Mouse (Mus musculus) testis, adult 2 months (tissue): ENCODE measurements at regions not wholly inside any gene's neighbourhood (a gene's known extent, or its start where the extent isn't known, plus 50 kb on each side); places are given as distances from the start of the nearest gene placed in this dataset.

Experiments used
- CTCF ChIP-seq: fragments of 200-500 bp; IDR thresholded peaks from 2 replicates; pipeline ENCODE4 v1.5.1; 2012; ENCODE audit warnings: low read depth, mild to moderate bottlenecking, inconsistent platforms, low read length, moderate library complexity; ENCODE audit not compliant: control insufficient read depth, insufficient read depth, insufficient replicate concordance
- POLR2A ChIP-seq: fragments of 200-500 bp; IDR thresholded peaks from 2 replicates; pipeline ENCODE4 v1.6.1; 2012; ENCODE audit warnings: low read depth, mild to moderate bottlenecking, inconsistent platforms, low read length, moderate library complexity; ENCODE audit not compliant: control insufficient read depth

- TF ChIP-seq CTCF (no peak), POLR2A (no peak)
Measured at GRCm38 (mm10) chr4:55293347-55294079, 56.3 kb upstream of the Rad23b start.
